Mouse (Mus musculus) heart, adult 8-10 months (tissue): ENCODE data around the gene Il1rap. TPM values are rescaled to one million over a fixed set of nuclear protein-coding genes. Genes with fewer than 3 reads are reported as not detected.

Experiments
- DNase-seq: peaks from one replicate; pipeline ENCODE4 v3.0.0; 2022; ENCODE audit warnings: low spot score
- total RNA-seq, 4 experiments: library from RNA; stranded (reverse); gene quantifications; 2 replicates each; pipeline ENCODE4 v1.2.4; 2022

Gene Il1rap
- 1 to 10 TPM; 2.4 to 4.3 (median 3.3) TPM for total RNA-seq

GRCm38 (mm10) chr16:26581048-26581912 is at the start of gene Il1rap:
TSS of gene Il1rap (plus strand) at chr16:26581704.
- peak; percentile 95 for DNase-seq

- DNase-seq = no peak
Measured at GRCm38 (mm10) chr16:26532287-26532686, 49.2 kb upstream of the Il1rap start.

- DNase-seq = no peak
Measured at GRCm38 (mm10) chr16:26546170-26546878, 35.2 kb upstream of the Il1rap start.

GRCm38 (mm10) chr16:26546879-26547206 is 34.7 kb upstream of the Il1rap start:
- DNase-seq = no peak

DNA sequence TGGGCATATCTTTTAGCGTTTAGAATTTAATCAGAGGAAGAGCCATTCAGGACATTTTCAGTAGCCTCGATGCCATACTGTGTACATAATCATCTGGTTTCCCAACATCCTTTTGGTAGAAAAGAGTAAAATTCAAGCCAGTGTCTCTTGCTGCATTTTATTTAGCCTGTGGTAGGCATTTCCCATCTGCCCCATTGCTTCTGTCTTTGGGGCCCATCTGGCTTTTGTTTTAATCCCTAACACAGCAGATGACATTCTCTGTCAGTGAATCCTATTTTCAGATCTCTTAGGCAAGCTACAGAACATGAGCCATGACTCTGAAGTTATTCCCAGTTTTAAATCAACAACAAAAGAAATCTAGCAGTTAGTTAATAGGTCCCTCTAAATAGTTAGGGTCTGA is 32.3 kb upstream of the Il1rap start:
- no peak for DNase-seq

DNA sequence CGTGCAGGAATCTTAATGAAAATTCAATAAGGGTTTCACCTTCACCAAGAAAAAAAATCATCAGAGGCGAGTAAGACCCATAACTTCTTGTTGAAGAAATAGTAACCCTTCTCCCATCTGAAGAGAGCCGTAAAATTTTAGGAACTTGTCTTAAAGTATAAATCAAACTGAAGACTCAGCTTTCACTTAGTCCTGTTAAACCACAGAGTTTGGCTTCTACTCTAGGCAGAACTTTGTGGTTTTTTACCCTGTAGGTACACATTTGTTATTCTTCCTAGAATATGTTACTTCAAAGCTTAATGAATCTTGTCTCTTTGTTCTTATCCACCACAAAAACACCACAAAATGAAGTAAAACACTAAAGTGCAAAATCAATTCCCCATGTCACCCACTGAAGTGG is 29.3 kb upstream of the Il1rap start:
- DNase-seq = no peak

- DNase-seq = no peak
Measured at GRCm38 (mm10) chr16:26558797-26559196, 22.7 kb upstream of the Il1rap start.

- no peak for DNase-seq
Measured at GRCm38 (mm10) chr16:26561743-26562142, 19.8 kb upstream of the Il1rap start.

DNA sequence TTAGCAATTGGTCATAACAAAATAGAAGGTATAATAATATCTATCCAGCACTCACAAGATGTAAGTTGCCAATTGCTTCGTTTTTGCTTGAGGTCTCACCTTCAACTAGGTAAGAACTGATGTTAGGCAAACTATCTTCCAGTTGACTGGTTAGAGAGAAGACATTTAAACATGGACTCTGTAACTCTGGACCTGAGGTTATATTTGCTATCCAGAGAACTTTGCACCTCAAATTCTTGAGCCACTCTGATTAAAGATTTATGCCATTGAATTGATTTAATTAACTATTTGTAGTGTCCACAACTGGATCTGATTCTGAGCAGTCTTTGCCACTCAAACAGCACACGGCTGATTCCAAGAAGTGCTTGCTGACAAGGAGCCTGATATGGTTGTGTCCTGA is 18.7 kb upstream of the Il1rap start:
- no peak for DNase-seq

GRCm38 (mm10) chr16:26569387-26569978 is 12.0 kb upstream of the Il1rap start:
- no peak for DNase-seq

- DNase-seq = no peak
Measured at GRCm38 (mm10) chr16:26571836-26572235, 9.7 kb upstream of the Il1rap start.

DNA sequence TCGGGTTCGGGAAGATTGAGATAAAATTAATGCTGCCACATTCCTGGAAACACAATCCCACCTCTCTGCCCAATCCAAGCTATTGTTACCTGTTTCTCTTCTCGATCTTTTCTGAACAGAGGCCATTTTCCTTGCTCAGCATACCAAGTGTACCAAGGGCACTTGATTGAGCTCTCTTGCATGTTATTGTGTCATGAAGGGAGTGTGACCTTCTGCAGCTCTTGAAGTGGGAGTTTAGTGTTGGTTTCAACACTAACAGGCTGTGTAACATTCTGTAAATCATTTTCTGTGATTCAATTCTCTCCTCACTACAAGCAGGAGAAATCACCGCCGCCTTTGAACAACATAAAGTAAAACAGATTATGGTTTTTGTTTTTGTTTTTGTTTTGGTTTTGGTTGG is 7.3 kb upstream of the Il1rap start:
- no peak for DNase-seq

DNA sequence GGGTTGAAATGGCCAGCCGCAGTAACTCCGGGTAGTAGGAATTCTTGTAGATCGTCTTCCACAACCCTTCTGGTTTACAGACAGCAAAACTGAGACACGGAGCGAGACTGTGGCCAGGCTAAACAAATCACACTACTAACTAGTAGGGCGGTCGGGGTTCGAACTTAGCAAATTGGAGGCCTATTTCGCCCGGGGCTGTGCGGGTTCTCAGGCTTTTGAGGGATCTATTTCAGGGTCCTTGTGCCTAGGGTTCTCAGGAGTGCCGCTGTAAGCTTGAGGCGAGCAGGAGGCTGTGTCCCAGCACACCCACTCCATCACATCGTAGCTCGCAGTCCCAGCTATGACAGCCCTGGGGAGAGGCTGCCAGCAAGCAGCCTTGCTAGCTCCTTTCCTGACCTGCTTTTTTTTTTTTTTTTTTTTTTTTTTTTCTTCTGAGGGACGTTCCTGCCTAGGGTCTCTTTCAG is 441 bp downstream of the Il1rap start:
- DNase-seq = no peak

DNA sequence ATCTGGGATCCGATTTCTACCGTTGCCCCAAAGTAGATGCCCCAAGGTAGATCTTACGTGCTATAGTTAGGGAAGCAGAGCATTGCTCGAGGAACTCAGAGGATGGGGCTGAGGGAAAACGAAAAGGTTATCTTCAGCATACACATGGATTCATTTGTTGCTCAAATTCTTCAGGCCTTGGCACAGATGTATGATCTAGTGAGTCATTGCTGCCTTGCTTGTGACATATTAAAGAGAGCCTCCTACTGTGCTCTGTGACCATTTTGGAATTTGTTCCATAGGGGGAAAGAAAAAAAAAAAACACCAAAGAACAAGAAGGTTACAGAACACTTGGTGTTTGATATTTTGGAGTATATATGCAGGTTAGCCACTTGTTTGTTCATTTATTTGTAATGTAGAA is 4.3 kb downstream of the Il1rap start:
- DNase-seq = no peak

GRCm38 (mm10) chr16:26590897-26591570 is 9.5 kb downstream of the Il1rap start:
- DNase-seq = no peak

GRCm38 (mm10) chr16:26596440-26596839 is 14.9 kb downstream of the Il1rap start:
- DNase-seq = no peak

- DNase-seq = peak; percentile 35
Measured at GRCm38 (mm10) chr16:26597307-26597706, 15.8 kb downstream of the Il1rap start.

DNA sequence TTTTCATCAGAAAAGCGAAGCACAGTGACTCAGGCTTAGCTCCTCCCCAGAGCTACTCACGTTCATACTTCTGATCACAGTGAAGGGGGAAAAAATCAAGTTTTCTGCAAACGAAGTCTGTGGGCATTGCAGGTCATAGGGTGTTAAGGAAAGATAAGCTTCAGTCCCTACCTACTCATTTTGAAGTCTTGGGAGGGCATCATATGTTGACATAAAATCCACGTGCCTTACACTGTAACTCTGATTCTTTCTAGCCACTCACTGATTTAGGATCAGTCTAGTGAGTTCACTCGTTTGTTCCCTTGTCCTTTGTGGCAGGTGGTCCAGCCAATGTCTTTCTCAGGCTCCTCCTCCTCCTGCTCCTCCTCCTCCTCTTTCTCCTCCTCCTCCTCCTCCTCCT is 17.1 kb downstream of the Il1rap start:
- DNase-seq = no peak

GRCm38 (mm10) chr16:26601482-26601881 is 20.0 kb downstream of the Il1rap start:
- DNase-seq = no peak

DNA sequence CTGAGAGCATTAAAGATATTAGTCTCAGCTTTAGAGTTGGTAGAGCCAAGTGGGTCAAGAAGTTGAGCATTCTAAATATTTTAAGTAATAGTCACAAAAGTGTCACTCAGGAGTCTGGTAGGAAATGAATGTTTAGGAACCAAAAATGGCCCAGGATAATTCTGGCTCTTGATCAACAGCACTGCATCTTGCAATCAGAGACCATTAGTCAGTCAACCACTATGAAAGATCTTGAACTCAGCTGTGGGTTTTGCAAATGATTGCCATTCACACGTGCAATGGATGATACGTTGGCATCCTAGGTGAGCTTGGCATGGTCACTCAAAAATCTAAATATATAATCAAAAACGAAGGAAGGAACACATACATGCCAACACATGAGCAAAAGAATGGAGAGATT is 23.1 kb downstream of the Il1rap start:
- DNase-seq = no peak

DNA sequence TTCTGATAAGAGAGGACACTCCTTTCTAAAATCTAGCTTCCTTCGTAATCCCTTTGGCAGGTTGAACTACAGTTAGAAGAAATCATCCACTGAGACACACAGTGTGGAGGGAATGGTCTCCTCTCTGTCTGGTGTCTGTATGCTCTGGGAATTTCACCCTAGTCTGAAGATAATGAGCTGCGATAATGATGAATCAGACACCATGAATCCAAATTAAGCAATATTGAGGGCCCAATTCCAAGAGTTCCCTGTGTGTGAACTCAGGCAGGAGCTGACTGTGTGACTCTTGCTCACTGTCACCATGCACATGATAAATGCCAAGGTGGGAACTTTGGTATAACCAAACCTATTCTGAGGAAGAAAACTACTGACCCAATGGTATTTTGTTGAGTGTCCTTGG is 26.5 kb downstream of the Il1rap start:
- DNase-seq = peak; percentile 19

- DNase-seq = no peak
Measured at GRCm38 (mm10) chr16:26610508-26610907, 29.0 kb downstream of the Il1rap start.
